Mouse (Mus musculus): Measurements from ENCODE around the gene Gm20532. TPM values are rescaled to one million over a fixed set of nuclear protein-coding genes. Genes with fewer than 3 reads are reported as not detected.

Gm20532 gene
- polyA plus RNA-seq, 1 experiment from 2014 or later = not detected

DNA sequence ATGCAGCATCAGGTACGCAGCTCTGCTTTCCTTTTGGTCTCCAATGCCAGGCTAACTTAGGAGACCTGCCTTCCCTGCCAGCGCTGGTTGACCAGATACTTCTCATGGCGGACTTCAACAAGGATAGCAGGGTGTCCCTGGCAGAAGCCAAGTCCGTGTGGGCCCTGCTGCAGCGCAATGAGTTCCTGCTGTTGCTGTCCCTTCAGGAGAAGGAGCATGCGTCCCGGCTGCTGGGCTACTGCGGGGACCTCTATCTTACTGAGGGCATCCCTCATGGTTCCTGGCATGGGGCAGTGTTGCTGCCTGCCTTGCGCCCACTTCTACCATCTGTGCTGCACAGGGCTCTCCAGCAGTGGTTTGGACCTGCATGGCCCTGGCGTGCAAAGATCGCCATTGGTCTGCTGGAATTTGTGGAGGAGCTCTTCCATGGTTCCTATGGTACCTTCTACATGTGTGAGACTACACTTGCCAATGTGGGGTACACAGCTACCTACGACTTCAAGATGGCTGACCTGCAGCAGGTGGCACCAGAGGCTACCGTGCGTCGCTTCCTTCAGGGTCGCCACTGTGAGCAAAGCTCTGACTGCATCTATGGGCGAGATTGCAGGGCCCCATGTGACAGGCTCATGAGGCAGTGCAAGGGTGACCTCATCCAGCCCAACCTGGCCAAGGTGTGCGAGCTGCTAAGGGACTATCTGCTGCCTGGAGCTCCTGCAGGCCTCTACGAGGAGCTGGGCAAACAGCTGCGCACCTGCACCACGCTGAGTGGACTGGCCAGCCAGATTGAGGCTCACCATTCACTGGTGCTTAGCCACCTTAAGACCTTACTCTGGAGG, 49.3 kb downstream of the Gm20532 start:
- WGBS = 68% methylated on average over 21 of the region's 21 CpGs
- Histone ChIP-seq H3K36me3 (ENCODE audit: insufficient read depth) (peaks cover 50% of the 10 kb centered on the region), H3K9ac (no peak overlapping the region)

DNA sequence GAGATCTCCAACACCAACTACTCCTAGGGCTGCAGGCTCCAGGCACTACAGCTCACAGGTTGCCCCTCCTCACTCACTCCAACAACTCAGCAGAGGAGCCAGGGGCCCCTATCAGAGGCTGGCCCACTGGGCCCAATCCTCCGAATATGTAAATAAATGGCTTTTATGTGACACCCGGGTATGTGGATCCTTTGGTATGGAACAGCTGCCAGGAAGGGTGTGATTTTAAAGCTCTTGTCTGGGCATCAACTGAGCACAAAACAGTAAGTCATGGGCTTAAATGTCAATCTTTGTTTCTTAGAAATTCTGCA, 49.8 kb downstream of the Gm20532 start:
- Histone ChIP-seq H3K36me3 (ENCODE audit: insufficient read depth) (peaks cover 50% of the 10 kb centered on the region), H3K4me2 (no peak overlapping the region), H3K27me3 (ENCODE audit: insufficient read depth, low read length) (no peaks in the 10 kb centered on the region), H3K27ac (ENCODE audit: low read depth) (no peak overlapping the region), H3K9me3 (ENCODE audit: low read depth, low read length) (no peaks in the 10 kb centered on the region), H3K9ac (no peak overlapping the region), H3K4me3 (ENCODE audit: low read depth, low read length) (no peak overlapping the region), H3K4me1 (ENCODE audit: insufficient read depth) (peaks cover 10% of the 10 kb centered on the region)
- ATAC-seq (ENCODE audit: insufficient read depth) (no peak), DNase-seq (no peak)
- WGBS = 25% methylated on average over 2 of the region's 2 CpGs
- TF ChIP-seq CTCF (IDR thresholded peaks at IDR 0.05; ENCODE audit: low read depth) = no peak

More for the DNA sequence above, 49.3 kb downstream of the Gm20532 start:
- ATAC-seq (ENCODE audit: insufficient read depth) (no peak), DNase-seq (peak; percentile 35)
- no peaks in the 10 kb centered on the region for H3K9me3 ChIP-seq (ENCODE audit: low read depth, low read length)
- peak overlapping the region; percentile 18; the same call in 1 of the 2 replicates for H3K27ac ChIP-seq (ENCODE audit: low read depth)
- H3K4me3 ChIP-seq (ENCODE audit: low read depth, low read length) = no peak overlapping the region
- no peak overlapping the region for H3K4me2 ChIP-seq
- no peak for TF ChIP-seq CTCF (IDR thresholded peaks at IDR 0.05; ENCODE audit: low read depth)
- no peaks in the 10 kb centered on the region for H3K27me3 ChIP-seq (ENCODE audit: insufficient read depth, low read length)
- H3K4me1 ChIP-seq (ENCODE audit: insufficient read depth) = peaks cover 10% of the 10 kb centered on the region

DNA sequence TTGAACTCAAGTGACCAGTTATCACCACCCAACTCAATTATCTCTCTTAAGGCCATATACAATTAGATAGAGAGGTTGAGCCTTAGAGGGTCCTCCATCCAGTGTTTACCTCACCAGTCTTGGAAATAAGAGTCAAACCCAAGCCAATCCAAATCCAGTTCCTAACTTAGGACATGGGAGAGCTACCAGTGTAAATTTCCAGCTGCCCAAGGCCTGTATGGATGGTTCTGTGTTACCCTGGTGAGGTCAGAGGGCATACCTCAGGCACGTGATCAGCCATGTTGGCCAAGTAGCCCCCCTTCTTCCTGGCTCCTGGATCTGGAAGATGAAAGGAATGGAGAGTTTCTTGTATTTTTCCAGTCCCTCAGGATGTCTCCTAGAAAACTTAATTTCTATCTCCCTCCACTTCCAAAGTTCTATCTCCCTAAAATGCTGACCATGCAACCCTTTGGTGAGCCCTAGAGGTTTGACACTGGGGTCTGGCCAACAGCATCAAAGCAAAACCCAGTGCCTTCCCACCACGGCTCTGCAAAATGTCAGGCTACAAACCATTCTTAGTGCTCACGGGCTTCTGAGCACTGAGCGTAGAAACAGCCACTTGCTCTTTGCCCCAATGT, 51.0 kb downstream of the Gm20532 start:
- Histone ChIP-seq H3K4me2 (peak overlapping the region; percentile 72; the same call in 1 of the 2 replicates), H3K27me3 (ENCODE audit: insufficient read depth, low read length) (no peaks in the 10 kb centered on the region), H3K4me1 (ENCODE audit: insufficient read depth) (peaks cover 10% of the 10 kb centered on the region), H3K4me3 (ENCODE audit: low read depth, low read length) (peak overlapping the region; percentile 85; the same call in 1 of the 2 replicates), H3K36me3 (ENCODE audit: insufficient read depth) (peaks cover 50% of the 10 kb centered on the region), H3K9me3 (ENCODE audit: low read depth, low read length) (no peaks in the 10 kb centered on the region), H3K9ac (0 out of 2 replicates have a peak overlapping the region, but pooled peaks have one; percentile 99), H3K27ac (ENCODE audit: low read depth) (no peak overlapping the region)
- ATAC-seq (ENCODE audit: insufficient read depth) (no peak), DNase-seq (no peak)
- 70% methylated on average over 4 of the region's 4 CpGs for WGBS
- no peak for TF ChIP-seq CTCF (IDR thresholded peaks at IDR 0.05; ENCODE audit: low read depth)

DNA sequence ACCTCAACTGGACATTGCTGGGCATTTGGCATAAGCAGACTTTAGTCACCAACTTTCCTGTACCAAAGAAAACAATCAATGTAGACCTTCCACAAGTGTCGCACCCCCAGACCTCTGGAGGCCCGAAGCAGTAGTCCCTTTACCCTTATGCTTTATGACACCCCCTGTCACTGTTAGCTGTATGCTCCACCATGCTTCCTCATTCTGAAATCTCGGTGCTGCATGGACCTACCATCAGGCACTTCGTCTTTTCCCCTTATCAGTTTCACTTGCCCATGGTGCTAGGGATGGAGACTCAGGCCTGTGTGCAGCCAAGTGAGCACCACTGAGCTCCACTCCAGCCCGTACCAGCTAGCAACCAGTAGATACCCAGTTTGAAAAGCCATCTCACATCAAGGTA, 51.6 kb downstream of the Gm20532 start:
- H3K4me2 ChIP-seq = peak overlapping the region; percentile 72
- peak overlapping the region; percentile 85 for H3K4me3 ChIP-seq (ENCODE audit: low read depth, low read length)
- ATAC-seq (ENCODE audit: insufficient read depth) (no peak), DNase-seq (no peak)
- H3K9me3 ChIP-seq (ENCODE audit: low read depth, low read length) = no peaks in the 10 kb centered on the region
- peaks cover 10% of the 10 kb centered on the region for H3K4me1 ChIP-seq (ENCODE audit: insufficient read depth)
- no peaks in the 10 kb centered on the region for H3K27me3 ChIP-seq (ENCODE audit: insufficient read depth, low read length)
- WGBS = 72% methylated on average over 5 of the region's 5 CpGs
- peaks cover 50% of the 10 kb centered on the region for H3K36me3 ChIP-seq (ENCODE audit: insufficient read depth)
- H3K27ac ChIP-seq (ENCODE audit: low read depth) = no peak overlapping the region; the same call in 1 of the 2 replicates
- no peak for TF ChIP-seq CTCF (IDR thresholded peaks at IDR 0.05; ENCODE audit: low read depth)
- peak overlapping the region; percentile 99 for H3K9ac ChIP-seq

DNA sequence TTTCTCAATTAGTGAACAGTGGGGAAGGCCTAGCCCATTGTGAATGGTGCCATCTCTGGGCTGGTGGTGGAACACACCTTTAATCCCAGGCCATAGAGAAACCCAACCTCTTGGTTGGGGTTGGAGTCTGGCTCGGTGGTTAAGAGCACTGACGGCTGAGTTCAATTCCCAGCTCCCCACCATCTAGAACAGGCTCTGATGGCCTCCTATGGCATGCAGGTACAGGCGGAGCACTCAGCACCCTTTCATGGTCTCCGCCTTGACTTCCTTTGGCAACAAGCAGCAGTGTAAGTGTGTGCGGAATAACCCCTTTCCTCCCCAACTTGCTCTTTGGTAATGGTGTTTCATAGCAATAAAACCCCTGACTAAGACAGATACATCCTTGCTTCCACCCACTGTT, 52.1 kb downstream of the Gm20532 start:
- Histone ChIP-seq H3K27me3 (ENCODE audit: insufficient read depth, low read length) (no peaks in the 10 kb centered on the region), H3K4me1 (ENCODE audit: insufficient read depth) (peaks cover 10% of the 10 kb centered on the region), H3K9me3 (ENCODE audit: low read depth, low read length) (no peaks in the 10 kb centered on the region), H3K9ac (peak overlapping the region; percentile 99), H3K36me3 (ENCODE audit: insufficient read depth) (peaks cover 48% of the 10 kb centered on the region), H3K27ac (ENCODE audit: low read depth) (no peak overlapping the region), H3K4me2 (peak overlapping the region; percentile 72), H3K4me3 (ENCODE audit: low read depth, low read length) (peak overlapping the region; percentile 85)
- DNase-seq (no peak), ATAC-seq (ENCODE audit: insufficient read depth) (no peak)
- 63% methylated on average over 5 of the region's 5 CpGs for WGBS
- no peak for TF ChIP-seq CTCF (IDR thresholded peaks at IDR 0.05; ENCODE audit: low read depth)

DNA sequence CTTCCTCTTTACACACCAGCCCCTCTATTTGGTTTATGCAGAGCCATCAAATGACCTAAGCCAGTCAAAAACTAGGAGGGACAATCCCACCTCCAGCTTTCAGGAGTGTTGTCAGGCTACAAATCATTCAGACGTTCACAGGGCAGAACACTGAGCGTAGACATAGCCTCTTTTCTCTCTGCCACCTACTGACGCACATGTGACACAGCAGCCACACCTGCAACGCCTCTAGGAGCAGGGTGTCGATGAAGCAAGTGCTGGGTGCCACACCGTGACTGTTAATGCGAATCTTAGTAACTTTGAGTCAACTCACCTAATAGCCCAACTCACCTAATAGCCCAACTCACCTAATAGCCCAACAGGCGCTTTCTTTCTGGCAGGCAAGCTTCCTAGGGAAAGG, 52.6 kb downstream of the Gm20532 start:
- peak overlapping the region; percentile 72 for H3K4me2 ChIP-seq
- H3K36me3 ChIP-seq (ENCODE audit: insufficient read depth) = peaks cover 45% of the 10 kb centered on the region
- H3K9me3 ChIP-seq (ENCODE audit: low read depth, low read length) = no peaks in the 10 kb centered on the region
- H3K4me3 ChIP-seq (ENCODE audit: low read depth, low read length) = peak overlapping the region; percentile 85
- ATAC-seq (ENCODE audit: insufficient read depth) (no peak), DNase-seq (peak; percentile 71)
- peaks cover 10% of the 10 kb centered on the region for H3K4me1 ChIP-seq (ENCODE audit: insufficient read depth)
- no peaks in the 10 kb centered on the region for H3K27me3 ChIP-seq (ENCODE audit: insufficient read depth, low read length)
- peak overlapping the region; percentile 99 for H3K9ac ChIP-seq
- no peak overlapping the region for H3K27ac ChIP-seq (ENCODE audit: low read depth)
- WGBS = 5% methylated on average over 8 of the region's 8 CpGs
- peak; percentile 66 for TF ChIP-seq CTCF (IDR thresholded peaks at IDR 0.05; ENCODE audit: low read depth)

Measured in lung, embryonic 14.5 days (tissue).